Mouse (Mus musculus): ENCODE data around the gene Aspscr1.

Aspscr1 gene

GRCm38 (mm10) chr11:120684660-120685059 is 11.9 kb downstream of the Aspscr1 start:
- DNase-seq, result no peak

GRCm38 (mm10) chr11:120686650-120687272 is 14.0 kb downstream of the Aspscr1 start:
- no peak for DNase-seq

- DNase-seq, result no peak
Observed at GRCm38 (mm10) chr11:120689365-120689764, 16.6 kb downstream of the Aspscr1 start.

- no peak for DNase-seq
Observed at GRCm38 (mm10) chr11:120692471-120693011, 19.8 kb downstream of the Aspscr1 start.

- no peak for DNase-seq
Observed at GRCm38 (mm10) chr11:120693461-120693860, 20.7 kb downstream of the Aspscr1 start.

GRCm38 (mm10) chr11:120695184-120695583 is 22.4 kb downstream of the Aspscr1 start:
- no peak for DNase-seq

- no peak for DNase-seq
Observed at GRCm38 (mm10) chr11:120695641-120696040, 22.9 kb downstream of the Aspscr1 start.

- no peak for DNase-seq
Observed at GRCm38 (mm10) chr11:120696568-120696967, 23.8 kb downstream of the Aspscr1 start.

GRCm38 (mm10) chr11:120697741-120698140 is 25.0 kb downstream of the Aspscr1 start:
- no peak for DNase-seq

GRCm38 (mm10) chr11:120703696-120704454 is 31.1 kb downstream of the Aspscr1 start:
- no peak for DNase-seq

- no peak for DNase-seq
Observed at GRCm38 (mm10) chr11:120704486-120705325, 31.9 kb downstream of the Aspscr1 start.

GRCm38 (mm10) chr11:120706120-120706519 is 33.3 kb downstream of the Aspscr1 start:
- DNase-seq, result no peak

- no peak for DNase-seq
Observed at GRCm38 (mm10) chr11:120707225-120707624, 34.5 kb downstream of the Aspscr1 start.

- DNase-seq, result no peak
Observed at GRCm38 (mm10) chr11:120707969-120708368, 35.2 kb downstream of the Aspscr1 start.

- no peak for DNase-seq
Observed at GRCm38 (mm10) chr11:120709551-120709950, 36.8 kb downstream of the Aspscr1 start.

- DNase-seq, result no peak
Observed at GRCm38 (mm10) chr11:120710672-120711071, 37.9 kb downstream of the Aspscr1 start.

GRCm38 (mm10) chr11:120711980-120712604 is 39.3 kb downstream of the Aspscr1 start:
- peak; percentile 51 for DNase-seq

- peak; percentile 76 for DNase-seq
Observed at GRCm38 (mm10) chr11:120712771-120713568, 40.2 kb downstream of the Aspscr1 start.

- peak; percentile 97 for DNase-seq
Observed at GRCm38 (mm10) chr11:120713580-120714518, 41.1 kb downstream of the Aspscr1 start, which contains the start of the genes Cenpx and Lrrc45. Cenpx (minus strand) TSS chr11:120713738. Lrrc45 (plus strand) TSS chr11:120713925.

GRCm38 (mm10) chr11:120714546-120714945 is 41.8 kb downstream of the Aspscr1 start:
- DNase-seq, result no peak

Measured in cerebellum, adult 11-12 months (tissue).